Mouse (Mus musculus): ENCODE data around the gene Slitrk6. TPM values are rescaled to one million over a fixed set of nuclear protein-coding genes. Genes with fewer than 3 reads are reported as not detected.

Gene Slitrk6
- total RNA-seq (2023), result not detected

DNA sequence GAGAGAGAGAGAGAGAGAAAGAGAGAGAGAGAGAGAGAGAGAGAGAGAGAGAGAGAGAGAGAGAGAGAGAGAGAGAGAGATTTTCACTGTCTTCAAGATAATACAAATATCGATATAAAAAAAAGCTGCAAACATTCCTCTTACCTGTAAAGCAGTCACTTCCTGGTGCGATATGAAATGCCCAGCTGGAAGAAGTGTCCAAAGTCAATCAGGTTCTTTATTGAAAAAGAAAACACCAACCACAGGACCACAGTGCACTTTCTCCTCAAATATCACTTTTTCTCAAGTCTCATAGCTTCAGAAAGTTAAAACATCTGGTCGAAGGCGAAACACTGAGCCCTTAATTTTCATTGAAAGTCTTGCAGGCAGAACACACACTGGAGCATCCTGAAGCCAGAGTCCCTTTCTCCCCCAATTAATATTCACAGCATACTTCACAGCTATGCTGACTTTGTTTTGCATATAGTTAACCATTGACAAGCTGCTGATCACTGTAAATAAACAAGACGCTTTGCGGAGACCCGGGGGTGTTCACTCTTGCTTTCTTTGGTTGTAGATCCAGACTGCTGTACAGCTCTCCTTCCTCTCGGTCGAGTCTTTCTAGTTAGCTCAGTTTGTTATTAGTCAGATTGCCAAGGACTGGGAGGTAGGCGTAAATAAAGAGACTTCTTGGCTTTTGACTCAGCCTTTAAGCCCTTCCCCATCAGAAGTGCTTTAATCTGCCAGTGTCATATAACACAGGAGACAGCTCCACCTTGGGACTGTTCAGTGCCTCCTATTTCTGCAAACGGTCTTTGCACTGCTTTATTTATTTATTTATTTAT is at the start of gene Slitrk6:
TSS of gene Slitrk6 (minus strand) at position 666 of the 824 bp plus-strand sequence.

Measured in B cell, adult 67 days (primary cell).